Mouse (Mus musculus): ENCODE data around the gene Cnih1.
"Not testable (repeated sequence)": the region's sequence is repeated elsewhere in the genome, so short reads cannot be mapped to it uniquely, and the experiment has no call there.

Gene Cnih1

GRCm38 (mm10) chr14:46787787-46788504 lies at the start of gene Cnih1:
Cnih1 (minus strand) TSS chr14:46788411.
- peak; percentile 91 for DNase-seq (ENCODE audit: low spot score)

- peak; percentile 18 for DNase-seq (ENCODE audit: low spot score)
These were observed 44.4 kb upstream of the Cnih1 start for GRCm38 (mm10) chr14:46832354-46833272.

GRCm38 (mm10) chr14:46831837-46832333 lies 43.7 kb upstream of the Cnih1 start, which contains the start of gene Cgrrf1:
Cgrrf1 (plus strand) TSS chr14:46832125.
- peak; percentile 96 for DNase-seq (ENCODE audit: low spot score)

GRCm38 (mm10) chr14:46831295-46831694 lies 43.1 kb upstream of the Cnih1 start:
- no peak for DNase-seq (ENCODE audit: low spot score)

- no peak for DNase-seq (ENCODE audit: low spot score)
These were observed 39.2 kb upstream of the Cnih1 start for GRCm38 (mm10) chr14:46827430-46827829.

- DNase-seq (ENCODE audit: low spot score) = no peak
These were observed 35.8 kb upstream of the Cnih1 start for GRCm38 (mm10) chr14:46823996-46824395.

GRCm38 (mm10) chr14:46821873-46822716 lies 33.9 kb upstream of the Cnih1 start, which contains the start of gene Gmfb:
Gmfb (minus strand) TSS chr14:46822242.
- DNase-seq (ENCODE audit: low spot score) = peak; percentile 93

GRCm38 (mm10) chr14:46821271-46821872 lies 33.2 kb upstream of the Cnih1 start:
- DNase-seq (ENCODE audit: low spot score) = no peak

GRCm38 (mm10) chr14:46819961-46820360 lies 31.8 kb upstream of the Cnih1 start:
- not testable (repeated sequence) for DNase-seq (ENCODE audit: low spot score)

- no peak for DNase-seq (ENCODE audit: low spot score)
These were observed 30.5 kb upstream of the Cnih1 start for GRCm38 (mm10) chr14:46818743-46819142.

GRCm38 (mm10) chr14:46816916-46817622 lies 28.9 kb upstream of the Cnih1 start:
- no peak for DNase-seq (ENCODE audit: low spot score)

- no peak for DNase-seq (ENCODE audit: low spot score)
These were observed 27.4 kb upstream of the Cnih1 start for GRCm38 (mm10) chr14:46815640-46816039.

- DNase-seq (ENCODE audit: low spot score) = no peak
These were observed 19.7 kb upstream of the Cnih1 start for GRCm38 (mm10) chr14:46807927-46808326.

- no peak for DNase-seq (ENCODE audit: low spot score)
These were observed 18.0 kb upstream of the Cnih1 start for GRCm38 (mm10) chr14:46806186-46806585.

GRCm38 (mm10) chr14:46803791-46804190 lies 15.6 kb upstream of the Cnih1 start:
- no peak for DNase-seq (ENCODE audit: low spot score)

GRCm38 (mm10) chr14:46803259-46803658 lies 15.0 kb upstream of the Cnih1 start:
- DNase-seq (ENCODE audit: low spot score) = no peak

GRCm38 (mm10) chr14:46800684-46801345 lies 12.6 kb upstream of the Cnih1 start:
- DNase-seq (ENCODE audit: low spot score) = no peak

GRCm38 (mm10) chr14:46794157-46794556 lies 5.9 kb upstream of the Cnih1 start:
- no peak for DNase-seq (ENCODE audit: low spot score)

- DNase-seq (ENCODE audit: low spot score) = no peak
These were observed 2.5 kb upstream of the Cnih1 start for GRCm38 (mm10) chr14:46790723-46791122.

- DNase-seq (ENCODE audit: low spot score) = no peak
These were observed 2.1 kb upstream of the Cnih1 start for GRCm38 (mm10) chr14:46790303-46790702.
